Mouse (Mus musculus): ENCODE measurements around the gene Cdca8. TPM values are rescaled to one million over a fixed set of nuclear protein-coding genes. Genes with fewer than 3 reads are reported as not detected.

Gene Cdca8
- polyA plus RNA-seq, 1 experiment = 99.2 TPM

DNA sequence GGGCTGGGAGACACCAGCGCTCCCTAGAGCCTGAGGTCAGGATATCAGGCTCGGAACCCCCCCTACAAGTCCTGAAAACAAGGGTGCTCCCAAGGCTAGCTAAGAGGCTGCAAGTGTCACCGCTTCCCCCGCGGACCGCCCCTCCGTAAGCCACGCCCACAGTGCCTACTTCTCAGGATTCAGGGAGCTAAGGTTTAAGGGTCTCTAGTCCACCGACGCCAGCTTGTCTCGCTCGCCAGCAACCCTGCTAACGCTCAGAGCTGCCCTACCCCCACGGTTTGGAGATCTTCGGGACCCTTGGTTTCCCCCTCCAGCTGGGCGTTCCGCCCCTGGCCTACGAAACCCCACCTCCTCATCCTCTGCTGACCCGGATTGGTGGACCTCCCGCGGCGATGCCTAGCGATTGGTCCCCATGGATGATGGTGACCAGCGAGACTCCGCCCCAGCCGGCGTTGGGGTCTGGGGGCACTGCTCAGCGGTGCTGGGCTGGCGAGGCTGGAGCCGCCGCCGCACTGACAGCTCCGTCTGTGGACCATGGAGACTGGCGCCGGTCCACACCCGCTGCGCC lies 57.7 kb downstream of the Cdca8 start:
- no peak for TF ChIP-seq POLR2A (IDR thresholded peaks at IDR 0.05; ENCODE audit: borderline replicate concordance, control insufficient read depth, low read depth, low read length)
- no peak for TF ChIP-seq CTCF (IDR thresholded peaks at IDR 0.05; ENCODE audit: control insufficient read depth, insufficient read depth, low read length)
- no peak overlapping the region for H3K27ac ChIP-seq (ENCODE audit: control insufficient read depth, insufficient read depth, low read depth, low read length, poor library complexity)
- 5% methylated on average over 37 of the region's 37 CpGs for WGBS
- H3K4me3 ChIP-seq (replicated peaks; ENCODE audit: control insufficient read depth, low read depth, low read length) = no peak overlapping the region
- no peaks in the 10 kb centered on the region for H3K4me1 ChIP-seq (ENCODE audit: control insufficient read depth, insufficient read depth, low read length)

- WGBS = 9% methylated on average over 11 of the region's 11 CpGs
- H3K27ac ChIP-seq (ENCODE audit: control insufficient read depth, insufficient read depth, low read depth, low read length, poor library complexity) = no peak within 1 kb of the TSS
- TF ChIP-seq POLR2A (IDR thresholded peaks at IDR 0.05; ENCODE audit: borderline replicate concordance, control insufficient read depth, low read depth, low read length) (no peak), CTCF (IDR thresholded peaks at IDR 0.05; ENCODE audit: control insufficient read depth, insufficient read depth, low read length) (no peak)
- H3K4me1 ChIP-seq (ENCODE audit: control insufficient read depth, insufficient read depth, low read length) = no peaks in the 10 kb centered on the region
- H3K4me3 ChIP-seq (replicated peaks; ENCODE audit: control insufficient read depth, low read depth, low read length) = no peak within 1 kb of the TSS
These were observed 58.5 kb downstream of the Cdca8 start, which contains the start of gene Epha10 for GRCm38 (mm10) chr4:124880599-124880998. TSS of gene Epha10 (plus strand) at chr4:124880899.

- H3K4me1 ChIP-seq (ENCODE audit: control insufficient read depth, insufficient read depth, low read length) = no peaks in the 10 kb centered on the region
- no peak overlapping the region for H3K27ac ChIP-seq (ENCODE audit: control insufficient read depth, insufficient read depth, low read depth, low read length, poor library complexity)
- no peak overlapping the region for H3K4me3 ChIP-seq (replicated peaks; ENCODE audit: control insufficient read depth, low read depth, low read length)
- WGBS = 97% methylated on average over 1 of the region's 1 CpGs
- TF ChIP-seq POLR2A (IDR thresholded peaks at IDR 0.05; ENCODE audit: borderline replicate concordance, control insufficient read depth, low read depth, low read length) (no peak), CTCF (IDR thresholded peaks at IDR 0.05; ENCODE audit: control insufficient read depth, insufficient read depth, low read length) (no peak)
These were observed 66.4 kb downstream of the Cdca8 start for GRCm38 (mm10) chr4:124872719-124873118.

Other genes starting within 250 kb of the Cdca8 start
- 16.0 and 26.9 TPM in 2 replicates for gene Utp11, start 245.7 kb downstream of the Cdca8 start, polyA plus RNA-seq (2011; ENCODE audit: insufficient read depth, insufficient read length, low replicate concordance, missing spikeins)
- gene Fhl3, start 238.6 kb downstream of the Cdca8 start, polyA plus RNA-seq (2011; ENCODE audit: insufficient read depth, insufficient read length, low replicate concordance, missing spikeins) = 44.7 and 114 TPM in 2 replicates
- 43.4 and 44.5 TPM in 2 replicates for gene Sf3a3, start 224.5 kb downstream of the Cdca8 start, polyA plus RNA-seq (2011; ENCODE audit: insufficient read depth, insufficient read length, low replicate concordance, missing spikeins)
- gene Inpp5b, start 197.5 kb downstream of the Cdca8 start, polyA plus RNA-seq (2011; ENCODE audit: insufficient read depth, insufficient read length, low replicate concordance, missing spikeins) = 24.3 and 26.1 TPM in 2 replicates
- 12.5 and 13.4 TPM in 2 replicates for gene Mtf1, start 137.2 kb downstream of the Cdca8 start, polyA plus RNA-seq (2011; ENCODE audit: insufficient read depth, insufficient read length, low replicate concordance, missing spikeins)
- gene Yrdc, start 88.6 kb downstream of the Cdca8 start, polyA plus RNA-seq (2011; ENCODE audit: insufficient read depth, insufficient read length, low replicate concordance, missing spikeins) = 22.8 and 27.6 TPM in 2 replicates
- 7.8 and 12.3 TPM in 2 replicates for gene 1110065P20Rik, start 88.1 kb downstream of the Cdca8 start, polyA plus RNA-seq (2011; ENCODE audit: insufficient read depth, insufficient read length, low replicate concordance, missing spikeins)
- gene Maneal, start 77.1 kb downstream of the Cdca8 start, polyA plus RNA-seq (2011; ENCODE audit: insufficient read depth, insufficient read length, low replicate concordance, missing spikeins) = not detected in 2 replicates
- gene Epha10, start 58.4 kb downstream of the Cdca8 start, polyA plus RNA-seq (2011; ENCODE audit: insufficient read depth, insufficient read length, low replicate concordance, missing spikeins) = not detected in 2 replicates
- 5.8 and 7.6 TPM in 2 replicates for gene 9930104L06Rik, start 2.3 kb downstream of the Cdca8 start, polyA plus RNA-seq (2011; ENCODE audit: insufficient read depth, insufficient read length, low replicate concordance, missing spikeins)
- 1.6 TPM in 1 of 2 replicates, not detected in the other for gene Rspo1, start 47.1 kb upstream of the Cdca8 start, polyA plus RNA-seq (2011; ENCODE audit: insufficient read depth, insufficient read length, low replicate concordance, missing spikeins)
- gene Gnl2, start 77.3 kb upstream of the Cdca8 start, polyA plus RNA-seq (2011; ENCODE audit: insufficient read depth, insufficient read length, low replicate concordance, missing spikeins) = 33.3 and 65.5 TPM in 2 replicates
- not detected in 2 replicates for gene Dnali1, start 126.4 kb upstream of the Cdca8 start, polyA plus RNA-seq (2011; ENCODE audit: insufficient read depth, insufficient read length, low replicate concordance, missing spikeins)
- gene Snip1, start 127.4 kb upstream of the Cdca8 start, polyA plus RNA-seq (2011; ENCODE audit: insufficient read depth, insufficient read length, low replicate concordance, missing spikeins) = 9.4 and 15.8 TPM in 2 replicates
- 25.1 and 39.9 TPM in 2 replicates for gene Meaf6, start 145.8 kb upstream of the Cdca8 start, polyA plus RNA-seq (2011; ENCODE audit: insufficient read depth, insufficient read length, low replicate concordance, missing spikeins)
- gene Zc3h12a, start 188.5 kb upstream of the Cdca8 start, polyA plus RNA-seq (2011; ENCODE audit: insufficient read depth, insufficient read length, low replicate concordance, missing spikeins) = 3.6 and 12.5 TPM in 2 replicates